Mouse (Mus musculus) embryonic facial prominence, embryonic 13.5 days (tissue): Measurements from ENCODE around the gene Rnf151. TPM values are rescaled to one million over a fixed set of nuclear protein-coding genes. Genes with fewer than 3 reads are reported as not detected.
A peak's percentile ranks its signal among the peaks of the same experiment; 100 is the strongest.

Experiments used
- ATAC-seq: fragments of 200-750 bp; cut with Nextera tagmentation; 2 replicates; pipeline ENCODE4 v1.8.0; 2017; ENCODE audit warnings: low read depth; ENCODE audit not compliant: insufficient number of reproducible peaks, insufficient read depth, low FRiP score, low TSS enrichment
- H3K27ac ChIP-seq: fragments of 300-500 bp; sonication (generic); 2 replicates; pipeline ENCODE4 v1.5.1; 2015; ENCODE audit warnings: moderate library complexity, mild to moderate bottlenecking, inconsistent platforms
- H3K27me3 ChIP-seq: fragments of 300-500 bp; sonication (generic); 2 replicates; pipeline ENCODE4 v1.6.1; 2015; ENCODE audit warnings: mild to moderate bottlenecking, inconsistent platforms
- H3K36me3 ChIP-seq: fragments of 300-500 bp; sonication (generic); 2 replicates; pipeline ENCODE4 v1.6.1; 2015; ENCODE audit warnings: mild to moderate bottlenecking, inconsistent platforms
- H3K4me1 ChIP-seq: fragments of 300-500 bp; sonication (generic); 2 replicates; pipeline ENCODE4 v1.6.1; 2015; ENCODE audit warnings: inconsistent platforms
- H3K4me2 ChIP-seq: fragments of 300-500 bp; sonication (generic); 2 replicates; pipeline ENCODE4 v1.6.1; 2015; ENCODE audit warnings: moderate library complexity, mild to moderate bottlenecking, inconsistent platforms
- H3K4me3 ChIP-seq: fragments of 300-500 bp; sonication (generic); 2 replicates; pipeline ENCODE4 v1.5.1; 2015; ENCODE audit warnings: mild to moderate bottlenecking, inconsistent platforms
- H3K9ac ChIP-seq: fragments of 300-500 bp; sonication (generic); 2 replicates; pipeline ENCODE4 v1.6.1; 2015; ENCODE audit warnings: mild to moderate bottlenecking, inconsistent platforms
- H3K9me3 ChIP-seq: fragments of 300-500 bp; sonication (generic); 2 replicates; pipeline ENCODE4 v1.6.1; 2016; ENCODE audit warnings: inconsistent platforms
- WGBS: fragments of 180-500 bp; shearing (Covaris S2); methylation state at CpG from one replicate; pipeline ENCODE4 v1.1.7; 2015; ENCODE audit warnings: mixed read lengths; 5-methylcytosine and 5-hydroxymethylcytosine counted together
- polyA plus RNA-seq: library from polyadenylated mRNA; unstranded; fragments of >200 nt; fragmentation: Nextera tagmentation; extraction: Ambion mirVana; gene quantifications from 2 replicates; pipeline ENCODE4 v1.2.1, GENCODE M21; 2015

The Rnf151 gene
- polyA plus RNA-seq: 0.20 and 0.23 TPM in 2 replicates

DNA sequence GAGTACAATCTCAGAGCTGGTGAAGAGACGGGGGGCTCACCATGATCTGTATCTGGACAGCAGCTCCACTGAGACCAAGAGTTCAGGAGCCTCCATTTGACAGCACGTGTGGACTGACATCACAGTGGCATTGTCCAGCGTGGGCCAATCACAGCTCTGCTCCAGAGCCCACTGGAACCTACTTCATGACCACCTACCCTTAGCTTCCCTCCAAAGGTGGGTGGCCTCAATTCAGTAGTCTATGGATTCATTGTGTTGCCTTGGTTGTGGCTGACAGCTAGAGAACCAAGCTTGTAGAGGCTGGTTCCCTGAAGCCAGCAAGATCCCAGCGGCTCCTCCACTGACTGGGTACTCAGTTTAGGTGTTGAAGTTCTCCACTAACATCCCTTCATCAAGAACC, at the start of gene Rnf151, which contains the start of gene Rps2:
Gene Rnf151 (minus strand): TSS at position 121 of the 400 bp plus-strand sequence.
Gene Rps2 (plus strand): TSS at position 174 of the 400 bp plus-strand sequence.
- Histone ChIP-seq H3K4me2 (peak within 1 kb of the TSS; percentile 89), H3K4me3 (peak within 1 kb of the TSS; percentile 91), H3K27me3 (no peaks in the 10 kb centered on the region), H3K9ac (peak within 1 kb of the TSS; percentile 97), H3K36me3 (peaks cover 49% of the 10 kb centered on the region), H3K27ac (no peak within 1 kb of the TSS), H3K4me1 (peaks cover 25% of the 10 kb centered on the region), H3K9me3 (no peaks in the 10 kb centered on the region)
- WGBS: 84% methylated on average over 4 of the region's 4 CpGs
- no peak for ATAC-seq

GRCm38 (mm10) chr17:24766266-24766875, 48.5 kb upstream of the Rnf151 start:
- Histone ChIP-seq H3K9me3 (no peaks in the 10 kb centered on the region), H3K4me3 (no peak overlapping the region), H3K27me3 (no peaks in the 10 kb centered on the region), H3K27ac (peak overlapping the region; percentile 88; the same call in 1 of the 2 replicates), H3K4me1 (peaks cover 63% of the 10 kb centered on the region), H3K36me3 (no peaks in the 10 kb centered on the region), H3K4me2 (no peak overlapping the region), H3K9ac (no peak overlapping the region)
- WGBS: 27% methylated on average over 12 of the region's 12 CpGs
- no peak for ATAC-seq

GRCm38 (mm10) chr17:24765016-24765905, 47.4 kb upstream of the Rnf151 start:
- Histone ChIP-seq H3K4me2 (peak overlapping the region; percentile 39), H3K4me1 (peaks cover 71% of the 10 kb centered on the region), H3K36me3 (no peaks in the 10 kb centered on the region), H3K9me3 (no peaks in the 10 kb centered on the region), H3K27me3 (no peaks in the 10 kb centered on the region), H3K27ac (peak overlapping the region; percentile 88), H3K9ac (peak overlapping the region; percentile 51; the same call in 1 of the 2 replicates), H3K4me3 (0 out of 2 replicates have a peak overlapping the region, but pooled peaks have one; percentile 9)
- peak; percentile 61; the same call in 1 of the 2 replicates for ATAC-seq
- WGBS: 23% methylated on average over 21 of the region's 22 CpGs

DNA sequence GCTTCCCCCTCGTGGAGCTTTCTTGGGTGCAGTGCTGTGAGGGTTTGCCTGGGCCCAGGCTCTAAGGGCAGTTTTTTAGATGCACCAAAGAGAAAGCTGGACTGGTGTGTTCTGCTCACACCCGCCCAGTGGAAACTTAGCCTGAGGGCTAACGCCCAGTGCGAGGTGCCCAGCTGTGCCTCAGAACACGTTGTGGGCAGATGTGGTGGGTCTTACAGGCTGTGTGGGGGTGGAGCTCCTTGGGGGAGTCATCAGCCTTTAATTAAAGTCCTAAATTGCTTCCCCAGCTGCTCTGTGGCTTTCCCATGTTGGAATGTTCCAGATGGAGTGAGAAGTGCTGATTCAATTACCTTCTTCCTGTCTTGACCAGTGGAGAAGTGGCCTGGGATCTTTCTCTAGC, 43.3 kb upstream of the Rnf151 start:
- no peak overlapping the region for H3K9ac ChIP-seq
- no peaks in the 10 kb centered on the region for H3K27me3 ChIP-seq
- peak overlapping the region; percentile 44 for H3K27ac ChIP-seq
- no peak overlapping the region for H3K4me3 ChIP-seq
- H3K36me3 ChIP-seq: no peaks in the 10 kb centered on the region
- no peaks in the 10 kb centered on the region for H3K9me3 ChIP-seq
- no peak for ATAC-seq
- 31% methylated on average over 5 of the region's 5 CpGs for WGBS
- H3K4me1 ChIP-seq: peaks cover 51% of the 10 kb centered on the region
- no peak overlapping the region for H3K4me2 ChIP-seq

GRCm38 (mm10) chr17:24757394-24757793, 39.5 kb upstream of the Rnf151 start:
- Histone ChIP-seq H3K4me2 (no peak overlapping the region), H3K27me3 (peaks cover 34% of the 10 kb centered on the region), H3K4me3 (no peak overlapping the region), H3K9ac (no peak overlapping the region), H3K4me1 (peaks cover 57% of the 10 kb centered on the region), H3K9me3 (no peaks in the 10 kb centered on the region), H3K36me3 (no peaks in the 10 kb centered on the region), H3K27ac (no peak overlapping the region)
- 91% methylated on average over 1 of the region's 1 CpGs for WGBS
- no peak for ATAC-seq

- Histone ChIP-seq H3K4me2 (peak within 1 kb of the TSS; percentile 85), H3K9ac (peak within 1 kb of the TSS; percentile 69), H3K4me1 (peaks cover 53% of the 10 kb centered on the region), H3K4me3 (peak within 1 kb of the TSS; percentile 56), H3K9me3 (no peaks in the 10 kb centered on the region), H3K27ac (no peak within 1 kb of the TSS; the same call in 1 of the 2 replicates), H3K27me3 (peaks cover 59% of the 10 kb centered on the region), H3K36me3 (no peaks in the 10 kb centered on the region)
- WGBS: 1% methylated on average over 70 of the region's 82 CpGs
- peak; percentile 70 for ATAC-seq
Observed at GRCm38 (mm10) chr17:24752415-24753394, 34.8 kb upstream of the Rnf151 start, which contains the start of gene Hs3st6. TSS of gene Hs3st6 (plus strand) at chr17:24752988.

DNA sequence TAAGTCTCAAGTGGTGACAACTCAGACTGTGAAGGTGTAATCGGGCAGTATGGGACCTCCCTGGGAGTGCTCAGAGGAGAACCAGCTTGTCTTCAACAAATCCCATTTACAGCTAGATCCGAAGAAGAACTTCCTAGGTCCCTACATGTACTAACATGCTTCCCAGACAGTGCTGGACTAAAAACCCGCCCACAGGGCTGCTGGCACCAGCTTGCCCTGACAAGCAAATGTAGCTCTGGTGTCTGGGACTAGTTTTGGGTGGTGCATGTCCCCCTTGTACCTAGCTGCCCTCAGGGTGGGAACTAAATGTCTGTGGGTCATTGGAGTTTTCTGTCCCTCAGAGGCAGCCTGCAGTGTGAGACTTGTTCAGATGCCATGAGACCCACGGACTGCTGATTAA, 33.7 kb upstream of the Rnf151 start:
- H3K27me3 ChIP-seq: peaks cover 59% of the 10 kb centered on the region
- H3K4me2 ChIP-seq: peak overlapping the region; percentile 45
- no peak for ATAC-seq
- 0 out of 2 replicates have a peak overlapping the region, but pooled peaks have one; percentile 5 for H3K27ac ChIP-seq
- H3K4me1 ChIP-seq: peaks cover 61% of the 10 kb centered on the region
- no peaks in the 10 kb centered on the region for H3K9me3 ChIP-seq
- no peak overlapping the region for H3K9ac ChIP-seq
- WGBS: 22% methylated on average over 4 of the region's 4 CpGs
- H3K4me3 ChIP-seq: peak overlapping the region; percentile 10; the same call in 1 of the 2 replicates
- no peaks in the 10 kb centered on the region for H3K36me3 ChIP-seq

DNA sequence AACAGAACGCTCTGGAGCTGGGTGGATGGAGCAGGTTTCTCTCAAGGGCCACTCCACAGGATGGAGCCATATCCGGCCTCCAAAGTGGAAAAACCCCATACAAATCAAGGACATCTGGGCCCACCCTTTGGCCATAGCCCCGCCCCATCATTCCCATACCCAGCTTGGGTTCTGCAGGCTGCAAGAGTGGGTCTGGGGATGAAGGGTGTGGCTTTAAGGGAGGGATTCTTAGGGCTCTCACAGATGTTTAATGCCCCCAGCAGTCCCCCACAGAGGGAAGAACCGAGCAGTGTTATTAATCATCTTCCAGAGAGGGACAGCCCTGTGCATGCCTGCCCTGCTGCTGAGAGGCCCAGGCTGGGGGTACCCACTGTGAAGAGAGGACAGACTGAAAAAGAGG, 29.1 kb upstream of the Rnf151 start:
- no peaks in the 10 kb centered on the region for H3K9me3 ChIP-seq
- H3K9ac ChIP-seq: 0 out of 2 replicates have a peak overlapping the region, but pooled peaks have one; percentile 23
- peak overlapping the region; percentile 77 for H3K27ac ChIP-seq
- H3K4me3 ChIP-seq: no peak overlapping the region
- ATAC-seq: peak; percentile 41; the same call in 1 of the 2 replicates
- H3K27me3 ChIP-seq: peaks cover 22% of the 10 kb centered on the region
- no peak overlapping the region; the same call in 1 of the 2 replicates for H3K4me2 ChIP-seq
- peaks cover 33% of the 10 kb centered on the region for H3K4me1 ChIP-seq
- peaks cover 8% of the 10 kb centered on the region for H3K36me3 ChIP-seq
- 30% methylated on average over 4 of the region's 4 CpGs for WGBS

GRCm38 (mm10) chr17:24745526-24746497, 27.9 kb upstream of the Rnf151 start:
- Histone ChIP-seq H3K27ac (peak overlapping the region; percentile 77), H3K4me1 (peaks cover 22% of the 10 kb centered on the region), H3K36me3 (peaks cover 20% of the 10 kb centered on the region), H3K27me3 (peaks cover 11% of the 10 kb centered on the region), H3K9me3 (no peaks in the 10 kb centered on the region), H3K9ac (no peak overlapping the region), H3K4me2 (no peak overlapping the region), H3K4me3 (no peak overlapping the region)
- WGBS: 23% methylated on average over 7 of the region's 7 CpGs
- 0 out of 2 replicates have a peak, but pooled peaks have one; percentile 50 for ATAC-seq

DNA sequence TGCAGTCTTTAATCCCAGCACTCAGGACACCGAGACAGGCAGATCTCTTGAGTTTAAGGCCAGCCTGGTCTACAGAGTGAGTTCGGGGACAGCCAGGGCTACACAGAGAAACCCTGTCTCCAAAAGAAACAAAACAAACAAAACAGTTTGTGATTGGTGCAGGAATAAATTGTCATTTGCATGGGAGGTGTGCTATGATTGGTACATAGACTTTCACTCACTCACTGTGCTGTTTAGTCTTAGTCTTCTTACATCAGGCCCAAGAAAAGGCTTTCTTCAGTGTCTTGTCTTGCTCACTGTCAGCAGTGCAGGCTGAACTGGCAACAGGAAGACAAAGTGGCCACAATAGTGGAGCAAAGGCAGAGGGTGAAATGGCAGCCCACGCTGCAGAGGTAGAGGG, 26.5 kb upstream of the Rnf151 start:
- Histone ChIP-seq H3K27ac (no peak overlapping the region), H3K27me3 (no peaks in the 10 kb centered on the region), H3K9ac (no peak overlapping the region), H3K4me3 (no peak overlapping the region), H3K9me3 (no peaks in the 10 kb centered on the region), H3K4me2 (no peak overlapping the region), H3K4me1 (peaks cover 22% of the 10 kb centered on the region), H3K36me3 (peaks cover 32% of the 10 kb centered on the region)
- 68% methylated on average over 3 of the region's 3 CpGs for WGBS
- ATAC-seq: no peak
